Mouse (Mus musculus): ENCODE results near the gene Lmo2. TPM values are rescaled to one million over a fixed set of nuclear protein-coding genes. Genes with fewer than 3 reads are reported as not detected.

Lmo2 gene
- polyA plus RNA-seq, 1 experiment from 2014 or later, result 11.1 TPM

DNA sequence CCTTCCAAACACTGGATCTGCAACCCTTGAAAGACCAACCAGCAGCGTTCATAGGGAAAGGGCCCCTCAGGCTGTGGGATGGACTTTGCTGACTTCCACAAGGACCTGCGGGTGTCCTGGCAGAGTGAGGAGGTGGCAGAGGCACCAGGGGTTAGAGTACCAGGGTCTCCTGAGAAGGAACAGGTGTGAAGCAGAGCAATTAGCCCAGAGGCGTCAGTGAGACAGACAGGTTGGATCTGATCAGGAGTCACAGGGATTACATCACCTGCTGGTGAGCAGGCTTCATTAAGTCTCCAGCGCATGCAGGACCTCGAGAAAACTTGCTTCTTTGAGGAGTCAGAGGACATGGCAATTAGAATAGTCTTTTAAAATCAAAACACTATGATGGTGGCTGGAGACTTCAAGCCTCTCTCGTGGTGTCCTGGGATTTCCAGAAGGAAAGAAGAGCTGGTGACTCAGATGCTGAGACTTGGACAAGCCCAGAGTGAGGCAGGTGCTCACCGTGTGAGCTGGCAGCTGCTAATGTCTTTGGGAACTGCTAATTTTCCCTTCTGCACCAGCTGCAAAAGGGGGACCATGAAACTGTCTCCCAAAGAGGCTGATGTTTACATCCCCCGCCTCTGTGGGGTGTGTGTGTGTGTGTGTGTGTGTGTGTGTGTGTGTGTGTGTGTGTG, 9.7 kb upstream of the Lmo2 start:
- ATAC-seq, result no peak
- no peaks in the 10 kb centered on the region for H3K4me1 ChIP-seq (replicated peaks; ENCODE audit: control insufficient read depth, insufficient read depth, low read length)
- H3K9me3 ChIP-seq (ENCODE audit: control insufficient read depth), result no peaks in the 10 kb centered on the region
- no peaks in the 10 kb centered on the region for H3K27me3 ChIP-seq (replicated peaks; ENCODE audit: control insufficient read depth, insufficient read depth, low read length)
- no peak overlapping the region for H3K27ac ChIP-seq (ENCODE audit: low read depth, low read length)
- H3K36me3 ChIP-seq (ENCODE audit: control insufficient read depth, insufficient read depth), result no peaks in the 10 kb centered on the region
- TF ChIP-seq CTCF (IDR thresholded peaks at IDR 0.05; ENCODE audit: low read depth), result no peak
- 65% methylated on average over 8 of the region's 8 CpGs for WGBS
- H3K9ac ChIP-seq (ENCODE audit: low read depth, low read length), result no peak overlapping the region
- no peak overlapping the region for H3K4me2 ChIP-seq (replicated peaks; ENCODE audit: low read depth)
- no peak overlapping the region for H3K4me3 ChIP-seq (ENCODE audit: low read depth, low read length)

DNA sequence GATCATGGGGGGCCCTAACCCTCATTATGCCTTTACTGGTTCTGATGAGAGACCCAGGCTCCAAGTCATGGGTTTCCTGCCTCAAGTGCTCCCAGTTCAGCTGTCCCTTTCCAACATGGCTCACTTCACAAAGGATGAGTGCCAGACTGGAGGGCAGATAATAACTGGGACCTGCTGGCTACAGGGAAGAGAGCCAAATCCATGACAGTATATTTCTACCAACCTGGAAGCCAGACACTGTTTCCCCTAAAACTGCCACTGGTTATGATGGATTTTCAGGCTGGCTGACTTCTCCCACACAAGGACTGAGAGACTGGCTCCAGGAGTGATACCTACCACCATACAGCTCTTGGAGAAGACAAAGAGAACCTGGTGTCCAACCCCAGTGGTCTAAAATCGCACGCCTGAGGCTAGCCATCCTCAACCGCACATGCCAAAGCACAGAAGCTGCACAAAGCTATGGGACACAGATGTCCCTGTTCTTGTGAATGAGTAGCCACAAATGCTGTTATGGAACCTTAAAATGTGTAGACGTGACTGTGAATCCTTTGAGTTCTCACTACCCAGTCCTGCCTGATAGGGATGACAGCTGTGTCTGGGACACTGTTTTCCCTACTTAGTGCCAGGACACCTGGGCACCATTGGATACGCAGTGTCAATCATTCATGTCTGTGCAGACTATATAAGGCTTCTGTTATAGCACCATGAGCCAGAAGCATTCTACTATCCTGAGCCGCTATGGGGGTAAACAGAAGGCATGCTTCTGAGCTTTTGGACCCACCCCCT, 4.5 kb upstream of the Lmo2 start:
- no peak overlapping the region for H3K4me3 ChIP-seq (ENCODE audit: low read depth, low read length)
- no peaks in the 10 kb centered on the region for H3K4me1 ChIP-seq (replicated peaks; ENCODE audit: control insufficient read depth, insufficient read depth, low read length)
- no peaks in the 10 kb centered on the region for H3K36me3 ChIP-seq (ENCODE audit: control insufficient read depth, insufficient read depth)
- no peaks in the 10 kb centered on the region for H3K27me3 ChIP-seq (replicated peaks; ENCODE audit: control insufficient read depth, insufficient read depth, low read length)
- ATAC-seq, result no peak
- no peak overlapping the region for H3K27ac ChIP-seq (ENCODE audit: low read depth, low read length)
- TF ChIP-seq CTCF (IDR thresholded peaks at IDR 0.05; ENCODE audit: low read depth), result no peak
- WGBS, result 92% methylated on average over 6 of the region's 6 CpGs
- no peaks in the 10 kb centered on the region for H3K9me3 ChIP-seq (ENCODE audit: control insufficient read depth)
- H3K9ac ChIP-seq (ENCODE audit: low read depth, low read length), result no peak overlapping the region
- H3K4me2 ChIP-seq (replicated peaks; ENCODE audit: low read depth), result no peak overlapping the region

DNA sequence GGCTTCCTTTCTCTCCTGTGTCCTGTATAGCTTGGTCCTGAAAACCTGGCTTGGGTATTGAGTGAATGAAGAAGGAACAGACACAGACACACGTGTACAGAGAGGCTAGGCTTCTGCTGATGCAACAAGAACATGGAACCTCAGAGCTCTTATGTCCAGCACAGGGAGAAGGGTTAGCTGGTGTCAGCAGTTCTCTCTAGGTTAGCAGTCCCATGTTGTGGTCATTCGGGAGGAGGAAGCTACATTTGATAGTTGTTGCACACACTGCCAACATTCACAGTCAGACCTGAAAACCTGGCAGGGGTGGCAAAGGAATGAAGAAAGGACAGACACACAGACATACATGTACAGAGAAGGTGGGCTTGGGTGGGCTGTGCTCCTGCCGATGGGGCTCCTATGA, 2.1 kb upstream of the Lmo2 start:
- no peak overlapping the region for H3K4me2 ChIP-seq (replicated peaks; ENCODE audit: low read depth)
- no peaks in the 10 kb centered on the region for H3K27me3 ChIP-seq (replicated peaks; ENCODE audit: control insufficient read depth, insufficient read depth, low read length)
- no peaks in the 10 kb centered on the region for H3K36me3 ChIP-seq (ENCODE audit: control insufficient read depth, insufficient read depth)
- no peak overlapping the region for H3K9ac ChIP-seq (ENCODE audit: low read depth, low read length)
- 73% methylated on average over 3 of the region's 3 CpGs for WGBS
- H3K4me3 ChIP-seq (ENCODE audit: low read depth, low read length), result no peak overlapping the region
- H3K9me3 ChIP-seq (ENCODE audit: control insufficient read depth), result no peaks in the 10 kb centered on the region
- H3K4me1 ChIP-seq (replicated peaks; ENCODE audit: control insufficient read depth, insufficient read depth, low read length), result no peaks in the 10 kb centered on the region
- H3K27ac ChIP-seq (ENCODE audit: low read depth, low read length), result no peak overlapping the region
- TF ChIP-seq CTCF (IDR thresholded peaks at IDR 0.05; ENCODE audit: low read depth), result no peak
- no peak for ATAC-seq

DNA sequence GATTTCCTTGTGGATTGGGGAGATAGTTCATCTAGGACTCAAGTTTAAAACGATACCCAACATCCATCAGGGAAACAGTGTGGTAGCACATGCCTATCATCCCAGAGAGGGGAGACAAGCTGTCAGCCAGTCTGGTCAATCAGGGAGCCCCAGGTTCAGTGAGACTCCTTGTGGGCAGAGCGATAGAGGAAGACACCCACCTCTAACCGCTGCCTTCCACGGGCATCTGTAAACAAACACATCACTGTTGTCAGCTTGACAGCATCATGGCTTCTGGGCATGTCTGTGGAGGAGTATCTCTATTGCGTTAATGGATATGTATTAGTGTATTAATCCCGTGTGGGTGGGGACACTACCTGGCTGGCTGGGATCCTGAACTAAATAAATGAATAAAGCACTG, 919 bp upstream of the Lmo2 start:
- ATAC-seq, result no peak
- WGBS, result 77% methylated on average over 6 of the region's 6 CpGs

DNA sequence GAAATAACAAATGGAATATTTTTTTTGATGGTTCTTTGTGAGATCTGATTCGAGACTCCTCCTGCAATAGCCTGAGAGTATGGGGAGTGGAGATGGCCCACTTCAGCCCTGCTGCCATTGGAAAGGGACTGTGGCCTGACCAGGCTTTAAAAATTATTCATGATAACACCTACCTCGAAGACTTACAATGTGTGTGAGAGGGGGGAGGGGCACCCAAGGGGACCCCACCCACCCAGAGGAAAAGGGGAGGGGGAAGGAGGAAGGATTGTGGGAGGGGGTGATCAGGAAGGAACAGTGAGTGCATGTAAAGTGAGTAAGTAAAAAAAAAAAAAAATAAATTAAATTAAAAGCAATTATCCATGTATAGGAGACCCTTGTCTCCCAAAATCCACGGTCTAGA, 848 bp downstream of the Lmo2 start:
- H3K27me3 ChIP-seq (replicated peaks; ENCODE audit: control insufficient read depth, insufficient read depth, low read length), result no peaks in the 10 kb centered on the region
- no peak for ATAC-seq

More for the DNA sequence above, 919 bp upstream of the Lmo2 start:
- H3K36me3 ChIP-seq (ENCODE audit: control insufficient read depth, insufficient read depth), result no peaks in the 10 kb centered on the region
- no peaks in the 10 kb centered on the region for H3K27me3 ChIP-seq (replicated peaks; ENCODE audit: control insufficient read depth, insufficient read depth, low read length)
- H3K9me3 ChIP-seq (ENCODE audit: control insufficient read depth), result no peaks in the 10 kb centered on the region
- TF ChIP-seq CTCF (IDR thresholded peaks at IDR 0.05; ENCODE audit: low read depth), result no peak
- H3K4me2 ChIP-seq (replicated peaks; ENCODE audit: low read depth), result no peak overlapping the region
- H3K4me1 ChIP-seq (replicated peaks; ENCODE audit: control insufficient read depth, insufficient read depth, low read length), result no peaks in the 10 kb centered on the region
- H3K27ac ChIP-seq (ENCODE audit: low read depth, low read length), result no peak overlapping the region
- H3K9ac ChIP-seq (ENCODE audit: low read depth, low read length), result no peak overlapping the region
- H3K4me3 ChIP-seq (ENCODE audit: low read depth, low read length), result no peak overlapping the region

DNA sequence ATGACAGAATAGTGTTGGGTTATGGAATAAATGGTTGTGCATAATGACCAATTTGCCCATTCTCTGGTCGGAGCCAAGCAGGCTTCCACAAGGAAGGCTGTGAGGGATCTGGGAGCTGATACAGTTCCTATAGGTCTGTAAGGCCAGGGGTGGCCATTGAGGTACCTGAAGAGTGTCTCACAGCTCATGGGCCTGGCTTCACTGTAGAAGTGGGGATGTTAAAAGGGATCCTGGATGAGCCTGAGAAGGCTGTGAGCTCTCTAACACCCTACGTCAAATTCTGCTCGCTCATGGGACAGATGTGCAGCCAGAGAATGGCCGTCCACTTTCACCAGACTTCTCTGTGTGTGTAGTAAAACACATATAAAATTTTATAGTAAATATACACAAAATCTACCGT, 1.3 kb downstream of the Lmo2 start:
- Histone ChIP-seq H3K9ac (ENCODE audit: low read depth, low read length) (no peak overlapping the region), H3K27ac (ENCODE audit: low read depth, low read length) (no peak overlapping the region), H3K4me1 (replicated peaks; ENCODE audit: control insufficient read depth, insufficient read depth, low read length) (no peaks in the 10 kb centered on the region), H3K36me3 (ENCODE audit: control insufficient read depth, insufficient read depth) (no peaks in the 10 kb centered on the region), H3K4me3 (ENCODE audit: low read depth, low read length) (no peak overlapping the region), H3K27me3 (replicated peaks; ENCODE audit: control insufficient read depth, insufficient read depth, low read length) (no peaks in the 10 kb centered on the region), H3K9me3 (ENCODE audit: control insufficient read depth) (no peaks in the 10 kb centered on the region), H3K4me2 (replicated peaks; ENCODE audit: low read depth) (no peak overlapping the region)
- TF ChIP-seq CTCF (IDR thresholded peaks at IDR 0.05; ENCODE audit: low read depth), result no peak
- ATAC-seq, result no peak
- WGBS, result 82% methylated on average over 5 of the region's 5 CpGs

More for the DNA sequence above, 848 bp downstream of the Lmo2 start:
- 65% methylated on average over 3 of the region's 3 CpGs for WGBS
- Histone ChIP-seq H3K9me3 (ENCODE audit: control insufficient read depth) (no peaks in the 10 kb centered on the region), H3K4me3 (ENCODE audit: low read depth, low read length) (no peak overlapping the region), H3K4me1 (replicated peaks; ENCODE audit: control insufficient read depth, insufficient read depth, low read length) (no peaks in the 10 kb centered on the region), H3K36me3 (ENCODE audit: control insufficient read depth, insufficient read depth) (no peaks in the 10 kb centered on the region), H3K4me2 (replicated peaks; ENCODE audit: low read depth) (no peak overlapping the region), H3K27ac (ENCODE audit: low read depth, low read length) (no peak overlapping the region), H3K9ac (ENCODE audit: low read depth, low read length) (no peak overlapping the region)
- no peak for TF ChIP-seq CTCF (IDR thresholded peaks at IDR 0.05; ENCODE audit: low read depth)

All from intestine, postnatal 0 days (tissue).